Mouse (Mus musculus) intestine, embryonic 16.5 days (tissue): ENCODE results near the gene 1810062G17Rik. TPM values are rescaled to one million over a fixed set of nuclear protein-coding genes. Genes with fewer than 3 reads are reported as not detected.
A peak's percentile ranks its signal among the peaks of the same experiment; 100 is the strongest.

Source experiments
- ATAC-seq: fragments of 200-750 bp; cut with Nextera tagmentation; 2 replicates; pipeline ENCODE4 v1.8.0; 2017; ENCODE audit warnings: moderate TSS enrichment, moderate library complexity
- H3K27ac ChIP-seq: fragments of 300-500 bp; sonication (generic); 2 replicates; pipeline ENCODE4 v1.5.1; 2014; ENCODE audit warnings: mild to moderate bottlenecking, low read length
- H3K27me3 ChIP-seq: fragments of 300-500 bp; sonication (generic); replicated peaks from 2 replicates; pipeline ENCODE4 v1.6.1; 2014; ENCODE audit warnings: low read length, control low read depth, mixed read lengths; ENCODE audit not compliant: control insufficient read depth, insufficient read depth
- H3K36me3 ChIP-seq: fragments of 300-500 bp; sonication (generic); 2 replicates; pipeline ENCODE4 v1.6.1; 2014; ENCODE audit warnings: low read length, control low read depth; ENCODE audit not compliant: control insufficient read depth, insufficient read depth
- H3K4me1 ChIP-seq: fragments of 300-500 bp; sonication (generic); 2 replicates; pipeline ENCODE4 v1.6.1; 2014; ENCODE audit warnings: low read length, control low read depth, mixed read lengths; ENCODE audit not compliant: control insufficient read depth, insufficient read depth
- H3K4me2 ChIP-seq: fragments of 300-500 bp; sonication (generic); 2 replicates; pipeline ENCODE4 v1.6.1; 2014; ENCODE audit warnings: low read depth, low read length, control low read depth
- H3K4me3 ChIP-seq: fragments of 300-500 bp; sonication (generic); 2 replicates; pipeline ENCODE4 v1.5.1; 2014; ENCODE audit warnings: mild to moderate bottlenecking, low read length
- H3K9ac ChIP-seq: fragments of 300-500 bp; sonication (generic); 2 replicates; pipeline ENCODE4 v1.6.1; 2014; ENCODE audit warnings: low read depth, low read length
- H3K9me3 ChIP-seq: fragments of 300-500 bp; sonication (generic); 2 replicates; pipeline ENCODE4 v1.6.1; 2016; ENCODE audit warnings: low read length, control low read depth; ENCODE audit not compliant: control insufficient read depth
- WGBS: fragments of 180-500 bp; shearing (Covaris S2); extraction: QIAGEN DNeasy Blood & Tissue Kit; methylation state at CpG from one replicate; pipeline ENCODE4 v1.1.7; 2014; 5-methylcytosine and 5-hydroxymethylcytosine counted together
- polyA plus RNA-seq: library from polyadenylated mRNA; unstranded; fragments of >200 nt; fragmentation: Nextera tagmentation; extraction: Ambion mirVana; gene quantifications from 2 replicates; pipeline ENCODE4 v1.2.1, GENCODE M21; 2015

The 1810062G17Rik gene
- polyA plus RNA-seq, 1 experiment from 2014 or later = 2.3 TPM

DNA sequence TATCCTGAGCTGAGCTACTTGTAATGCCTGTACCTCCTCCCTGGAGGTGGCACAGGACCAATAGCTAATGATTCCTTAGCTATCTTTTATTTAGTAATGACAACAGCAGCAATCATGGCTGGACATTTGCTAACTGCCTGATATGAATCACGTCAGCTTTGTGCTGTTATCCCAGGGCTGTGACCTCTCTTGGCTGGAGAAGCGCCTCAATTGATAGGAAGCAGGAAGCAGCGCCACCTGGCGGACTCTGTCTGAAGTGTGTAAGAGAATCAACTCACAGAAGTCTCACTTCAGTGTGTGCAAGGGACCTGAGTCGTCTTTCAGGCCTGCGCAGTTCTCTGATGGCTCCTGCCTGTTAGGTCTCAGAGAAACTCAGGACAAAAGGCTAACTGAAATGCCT, 19.7 kb downstream of the 1810062G17Rik start:
- peak overlapping the region; percentile 36; the same call in 1 of the 2 replicates for H3K4me2 ChIP-seq
- WGBS = 10% methylated on average over 6 of the region's 6 CpGs
- no peak overlapping the region; the same call in 1 of the 2 replicates for H3K9ac ChIP-seq
- no peaks in the 10 kb centered on the region for H3K9me3 ChIP-seq
- ATAC-seq = peak; percentile 77
- H3K27me3 ChIP-seq = no peaks in the 10 kb centered on the region
- no peak overlapping the region for H3K4me3 ChIP-seq
- no peak overlapping the region for H3K27ac ChIP-seq
- H3K4me1 ChIP-seq = 0 out of 2 replicates have a peak, but pooled peaks cover 2% of the 10 kb centered on the region
- no peaks in the 10 kb centered on the region for H3K36me3 ChIP-seq

DNA sequence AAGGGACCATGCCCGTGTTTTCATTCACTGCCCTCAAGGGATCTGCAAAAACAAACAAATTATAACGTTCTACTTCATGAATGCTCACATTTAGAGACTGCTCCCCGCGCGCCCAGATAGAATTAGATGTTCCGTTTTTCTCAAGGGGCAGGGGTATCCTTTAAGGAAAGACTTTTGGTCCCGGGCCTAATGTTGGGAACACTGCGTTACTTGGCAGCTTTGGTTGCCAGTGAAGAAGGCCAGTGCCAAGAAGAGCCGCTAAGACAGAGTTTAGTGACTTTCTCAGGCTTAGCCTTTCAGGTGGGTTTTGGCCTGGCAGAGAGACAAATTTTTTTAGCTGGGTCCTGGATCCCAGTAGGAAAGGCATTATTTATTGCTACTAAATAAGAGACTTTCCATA, 20.5 kb downstream of the 1810062G17Rik start:
- H3K4me1 ChIP-seq = 0 out of 2 replicates have a peak, but pooled peaks cover 2% of the 10 kb centered on the region
- H3K36me3 ChIP-seq = no peaks in the 10 kb centered on the region
- no peak overlapping the region for H3K27ac ChIP-seq
- H3K9ac ChIP-seq = no peak overlapping the region
- H3K27me3 ChIP-seq = no peaks in the 10 kb centered on the region
- 85% methylated on average over 9 of the region's 9 CpGs for WGBS
- no peak for ATAC-seq
- H3K9me3 ChIP-seq = no peaks in the 10 kb centered on the region
- H3K4me3 ChIP-seq = no peak overlapping the region
- H3K4me2 ChIP-seq = no peak overlapping the region

DNA sequence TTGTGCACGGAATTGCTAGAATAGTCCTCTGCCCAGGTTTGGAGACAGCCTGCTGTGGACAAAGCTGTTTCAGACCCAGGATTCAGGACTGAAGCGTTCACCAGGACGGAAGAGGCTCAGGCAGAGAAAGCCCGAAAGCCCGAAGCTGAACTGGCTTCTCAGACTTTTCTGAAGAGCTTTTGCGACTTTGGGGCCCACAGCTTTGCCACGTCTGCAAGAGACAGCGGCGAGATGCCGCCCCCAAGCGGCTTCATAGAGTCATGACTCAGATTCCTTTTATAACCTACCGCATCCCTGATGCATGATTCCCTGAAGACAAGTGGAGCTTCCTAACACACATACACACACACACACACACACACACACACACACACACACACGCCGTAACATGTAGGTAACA, 21.0 kb downstream of the 1810062G17Rik start:
- Histone ChIP-seq H3K27ac (no peak overlapping the region), H3K27me3 (no peaks in the 10 kb centered on the region), H3K9ac (peak overlapping the region; percentile 41), H3K4me3 (no peak overlapping the region), H3K36me3 (no peaks in the 10 kb centered on the region), H3K9me3 (no peaks in the 10 kb centered on the region), H3K4me2 (no peak overlapping the region), H3K4me1 (0 out of 2 replicates have a peak, but pooled peaks cover 2% of the 10 kb centered on the region)
- ATAC-seq = 0 out of 2 replicates have a peak, but pooled peaks have one; percentile 48
- 14% methylated on average over 14 of the region's 14 CpGs for WGBS

DNA sequence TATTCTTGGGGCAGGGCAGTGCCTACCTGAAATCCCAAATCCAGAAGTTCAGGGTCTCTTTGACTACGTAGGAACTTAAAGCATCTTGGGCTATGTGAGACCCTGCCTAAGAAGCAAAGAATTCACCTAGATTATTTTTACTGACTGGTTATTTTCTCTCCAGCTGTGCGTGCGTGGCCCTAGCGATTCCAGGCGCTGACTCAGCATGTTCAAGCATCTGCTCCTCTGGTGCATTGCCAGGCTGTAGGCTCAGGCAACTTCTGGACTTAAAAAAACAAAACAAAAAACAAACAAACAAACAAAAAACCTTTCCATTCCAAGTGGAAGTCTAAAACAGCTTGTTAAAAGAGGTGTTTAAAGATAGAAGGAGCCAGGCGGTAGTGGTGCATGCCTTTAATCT, 22.5 kb downstream of the 1810062G17Rik start:
- Histone ChIP-seq H3K9ac (no peak overlapping the region), H3K9me3 (no peaks in the 10 kb centered on the region), H3K27ac (no peak overlapping the region), H3K4me2 (no peak overlapping the region), H3K4me3 (no peak overlapping the region), H3K27me3 (no peaks in the 10 kb centered on the region), H3K36me3 (no peaks in the 10 kb centered on the region), H3K4me1 (0 out of 2 replicates have a peak, but pooled peaks cover 2% of the 10 kb centered on the region)
- ATAC-seq = no peak
- 87% methylated on average over 6 of the region's 6 CpGs for WGBS

DNA sequence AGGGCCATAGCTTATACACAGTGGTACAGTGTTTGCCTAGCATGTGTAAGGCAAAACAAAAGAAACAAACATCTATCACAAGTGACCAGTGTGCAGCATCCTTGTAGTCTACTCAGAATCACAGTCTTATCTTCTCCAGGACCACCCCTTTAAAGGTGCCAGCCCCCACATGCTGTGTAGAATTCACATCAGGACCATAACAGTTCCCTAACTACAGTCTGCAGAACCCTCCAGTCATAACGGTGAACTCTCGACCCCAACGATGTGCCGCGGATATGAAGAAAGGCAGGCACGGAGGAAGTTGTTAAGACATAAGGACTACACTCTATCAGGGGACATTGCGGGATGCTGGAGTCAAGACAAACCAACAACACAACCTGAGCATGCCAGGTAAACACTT, 23.7 kb downstream of the 1810062G17Rik start:
- H3K4me3 ChIP-seq = no peak overlapping the region
- no peak for ATAC-seq
- H3K4me2 ChIP-seq = no peak overlapping the region
- H3K27ac ChIP-seq = no peak overlapping the region
- no peaks in the 10 kb centered on the region for H3K36me3 ChIP-seq
- H3K9ac ChIP-seq = no peak overlapping the region
- H3K9me3 ChIP-seq = no peaks in the 10 kb centered on the region
- H3K4me1 ChIP-seq = 0 out of 2 replicates have a peak, but pooled peaks cover 2% of the 10 kb centered on the region
- no peaks in the 10 kb centered on the region for H3K27me3 ChIP-seq
- 85% methylated on average over 7 of the region's 7 CpGs for WGBS

DNA sequence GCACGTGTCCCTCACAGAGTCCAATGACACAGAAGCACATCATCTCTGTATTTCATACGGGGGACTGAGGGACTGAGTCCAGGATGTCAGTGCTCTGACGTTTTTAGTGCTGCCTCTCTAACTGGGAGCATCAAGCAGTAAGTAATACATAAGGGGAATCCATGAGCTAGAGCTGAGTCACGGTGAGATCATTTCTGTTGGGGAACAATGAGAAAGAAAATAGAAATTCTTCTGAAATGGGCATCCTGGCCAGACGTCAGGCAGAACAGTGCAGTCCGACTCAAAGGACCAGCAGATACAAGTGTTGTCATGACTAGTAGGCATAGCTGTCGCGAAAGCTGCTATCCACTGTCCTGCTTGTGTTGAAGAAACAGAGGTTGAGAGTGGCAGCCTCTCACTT, 25.2 kb downstream of the 1810062G17Rik start:
- H3K4me2 ChIP-seq = no peak overlapping the region
- H3K9ac ChIP-seq = no peak overlapping the region
- no peaks in the 10 kb centered on the region for H3K9me3 ChIP-seq
- no peak overlapping the region for H3K27ac ChIP-seq
- ATAC-seq = no peak
- H3K36me3 ChIP-seq = no peaks in the 10 kb centered on the region
- WGBS = 83% methylated on average over 8 of the region's 8 CpGs
- H3K27me3 ChIP-seq = no peaks in the 10 kb centered on the region
- no peak overlapping the region for H3K4me3 ChIP-seq
- H3K4me1 ChIP-seq = 0 out of 2 replicates have a peak, but pooled peaks cover 2% of the 10 kb centered on the region

DNA sequence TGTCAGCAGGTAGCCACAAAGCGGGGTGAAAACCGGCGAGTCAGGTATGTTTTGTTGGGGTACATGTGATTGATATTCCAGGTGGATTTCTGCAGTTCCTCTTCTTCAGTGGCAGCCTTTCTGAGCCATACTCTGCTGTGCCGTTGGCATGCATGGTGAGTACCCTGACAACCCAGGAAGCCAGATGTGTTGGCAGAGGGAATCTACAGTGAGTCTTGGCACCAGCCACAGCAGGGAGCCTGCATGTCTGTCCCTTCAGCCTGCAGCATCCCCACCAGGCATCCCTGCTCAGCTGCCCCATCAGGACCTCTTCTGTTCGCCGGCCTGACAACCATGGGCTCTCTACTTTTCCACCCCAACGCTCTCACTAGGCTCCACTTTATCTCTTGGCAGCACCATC, 25.8 kb downstream of the 1810062G17Rik start:
- H3K4me2 ChIP-seq = no peak overlapping the region
- no peaks in the 10 kb centered on the region for H3K9me3 ChIP-seq
- no peak overlapping the region for H3K27ac ChIP-seq
- H3K36me3 ChIP-seq = no peaks in the 10 kb centered on the region
- no peak for ATAC-seq
- WGBS = 76% methylated on average over 7 of the region's 7 CpGs
- H3K9ac ChIP-seq = no peak overlapping the region
- H3K4me3 ChIP-seq = no peak overlapping the region
- H3K4me1 ChIP-seq = 0 out of 2 replicates have a peak, but pooled peaks cover 2% of the 10 kb centered on the region
- no peaks in the 10 kb centered on the region for H3K27me3 ChIP-seq

DNA sequence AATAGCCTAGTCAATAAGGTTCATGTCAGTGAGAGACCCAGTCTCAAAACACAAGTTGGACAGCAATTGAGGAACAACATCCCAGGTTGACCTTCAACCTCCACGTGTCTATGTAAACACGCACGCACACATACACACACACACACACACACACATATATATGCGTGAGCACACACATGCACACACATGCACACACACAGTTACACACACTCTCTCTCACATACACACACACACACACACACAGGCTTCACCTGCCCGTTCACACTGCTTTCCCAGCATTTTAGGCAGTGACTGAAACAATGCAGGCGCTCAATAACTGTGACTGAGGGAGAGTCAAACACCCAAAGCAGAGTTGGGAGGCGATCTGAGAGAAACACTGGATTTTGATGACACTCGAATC, 29.6 kb downstream of the 1810062G17Rik start:
- H3K4me3 ChIP-seq = no peak overlapping the region
- no peaks in the 10 kb centered on the region for H3K36me3 ChIP-seq
- ATAC-seq = no peak
- H3K27ac ChIP-seq = no peak overlapping the region
- no peak overlapping the region for H3K9ac ChIP-seq
- WGBS = 82% methylated on average over 8 of the region's 8 CpGs
- no peak overlapping the region for H3K4me2 ChIP-seq
- H3K4me1 ChIP-seq = no peaks in the 10 kb centered on the region
- no peaks in the 10 kb centered on the region for H3K9me3 ChIP-seq
- no peaks in the 10 kb centered on the region for H3K27me3 ChIP-seq

DNA sequence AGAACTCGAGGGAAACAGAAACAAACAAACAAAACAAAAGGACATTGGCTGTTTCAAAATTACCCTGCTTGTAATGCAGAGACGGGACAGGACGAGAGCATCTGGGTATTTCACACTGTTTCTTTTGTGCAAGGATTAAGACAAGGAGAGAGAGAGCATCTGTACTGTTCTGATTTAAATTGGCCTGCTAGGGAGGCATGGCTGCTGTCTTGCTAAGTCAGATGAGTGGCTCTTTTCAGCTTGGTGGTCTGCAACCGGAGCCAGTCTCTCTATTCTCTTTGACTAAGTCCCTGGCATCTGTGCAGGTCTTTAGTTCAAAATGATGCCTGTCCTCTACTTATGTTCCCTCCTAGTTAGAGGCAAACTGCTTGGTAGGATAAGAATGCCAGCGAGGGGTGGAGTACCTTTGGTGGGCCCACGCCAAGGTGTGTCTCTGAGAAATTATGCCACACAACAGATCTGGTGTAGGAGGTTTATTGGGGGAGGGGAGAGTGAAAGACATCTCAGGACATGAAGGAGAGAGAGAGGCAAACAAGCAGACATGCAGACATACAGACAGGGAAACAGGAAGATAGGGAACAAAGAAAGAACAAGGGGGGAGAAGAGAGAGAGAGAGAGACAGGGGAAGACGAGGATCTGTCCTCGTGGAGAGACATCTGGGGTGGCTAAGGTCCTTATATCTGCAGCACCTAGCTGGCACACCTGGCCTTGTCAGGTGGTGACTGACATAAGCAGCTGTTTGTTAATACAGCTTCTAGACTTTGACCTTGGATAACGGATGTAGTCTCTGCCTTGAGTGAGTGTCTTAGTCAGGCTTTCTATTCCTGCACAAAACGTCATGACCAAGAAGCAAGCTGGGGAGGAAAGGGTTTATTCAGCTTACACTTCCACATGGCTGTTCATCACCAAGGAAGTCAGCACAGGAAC, 30.3 kb downstream of the 1810062G17Rik start:
- H3K4me3 ChIP-seq = no peak overlapping the region
- H3K27ac ChIP-seq = no peak overlapping the region
- no peak overlapping the region for H3K9ac ChIP-seq
- H3K4me1 ChIP-seq = no peaks in the 10 kb centered on the region
- ATAC-seq = peak; percentile 87
- H3K27me3 ChIP-seq = no peaks in the 10 kb centered on the region
- H3K36me3 ChIP-seq = no peaks in the 10 kb centered on the region
- 56% methylated on average over 10 of the region's 10 CpGs for WGBS
- no peaks in the 10 kb centered on the region for H3K9me3 ChIP-seq
- no peak overlapping the region for H3K4me2 ChIP-seq
